Mouse (Mus musculus): Measurements from ENCODE around the gene Xpo5. TPM values are rescaled to one million over a fixed set of nuclear protein-coding genes. Genes with fewer than 3 reads are reported as not detected.

Gene Xpo5
- total RNA-seq, 1 experiment: 63.2 TPM

GRCm38 (mm10) chr17:46239516-46240114 lies 37.0 kb downstream of the Xpo5 start:
- DNase-seq (ENCODE audit: low read depth, low spot score): no peak
- H3K4me3 ChIP-seq (ENCODE audit: insufficient read depth in 1 of 2, low read depth in 1 of 2, low read length in 2 of 2, poor library complexity in 1 of 2, severe bottlenecking in 1 of 2): no peak overlapping the region
- in situ Hi-C loops (cut with MboI; ENCODE audit: low sequenced_read_pairs in 2 of 2, unreplicated experiment in 2 of 2): no loop called here
- H3K27ac ChIP-seq (ENCODE audit: insufficient read depth, low read depth, low read length, poor library complexity, severe bottlenecking): no peak overlapping the region
- H3K36me3 ChIP-seq (ENCODE audit: control insufficient read depth, insufficient read depth, low read length, poor library complexity, severe bottlenecking): peaks cover 82% of the 10 kb centered on the region
- H3K9ac ChIP-seq (ENCODE audit: insufficient read depth, low read depth, low read length, poor library complexity, severe bottlenecking): no peak overlapping the region
- TF ChIP-seq MAFK (IDR thresholded peaks at IDR 0.05; ENCODE audit: insufficient read depth, low read depth, low read length): no peak
- no peak for TF ChIP-seq CHD2 (IDR thresholded peaks at IDR 0.05; ENCODE audit: low read depth, low read length)
- TF ChIP-seq ZNF384 (IDR thresholded peaks at IDR 0.05; ENCODE audit: low read depth, low read length): no peak
- TF ChIP-seq ZC3H11A (IDR thresholded peaks at IDR 0.05; ENCODE audit: borderline replicate concordance, low read depth, low read length): no peak
- no peak for TF ChIP-seq HCFC1 (IDR thresholded peaks at IDR 0.05; ENCODE audit: borderline replicate concordance, insufficient read depth, low read length)
- H3K9me3 ChIP-seq (ENCODE audit: control insufficient read depth, insufficient read depth, low read depth, low read length): no peaks in the 10 kb centered on the region
- H3K4me1 ChIP-seq (ENCODE audit: control insufficient read depth in 2 of 2, insufficient read depth in 2 of 2, low read length in 2 of 2, poor library complexity in 1 of 2): peaks cover 0 to 5% of the 10 kb centered on the region in 2 experiments; a peak in 1 of 4 replicates

- no peak overlapping the region for H3K27ac ChIP-seq (ENCODE audit: insufficient read depth, low read depth, low read length, poor library complexity, severe bottlenecking)
- peaks cover 0 to 5% of the 10 kb centered on the region in 2 experiments; a peak in 1 of 4 replicates for H3K4me1 ChIP-seq (ENCODE audit: control insufficient read depth in 2 of 2, insufficient read depth in 2 of 2, low read length in 2 of 2, poor library complexity in 1 of 2)
- in situ Hi-C loops (cut with MboI; ENCODE audit: low sequenced_read_pairs in 2 of 2, unreplicated experiment in 2 of 2): no loop called here
- no peak for TF ChIP-seq MAFK (IDR thresholded peaks at IDR 0.05; ENCODE audit: insufficient read depth, low read depth, low read length)
- no peak for TF ChIP-seq CHD2 (IDR thresholded peaks at IDR 0.05; ENCODE audit: low read depth, low read length)
- no peak for TF ChIP-seq ZNF384 (IDR thresholded peaks at IDR 0.05; ENCODE audit: low read depth, low read length)
- TF ChIP-seq HCFC1 (IDR thresholded peaks at IDR 0.05; ENCODE audit: borderline replicate concordance, insufficient read depth, low read length): no peak
- TF ChIP-seq ZC3H11A (IDR thresholded peaks at IDR 0.05; ENCODE audit: borderline replicate concordance, low read depth, low read length): no peak
- H3K9me3 ChIP-seq (ENCODE audit: control insufficient read depth, insufficient read depth, low read depth, low read length): no peaks in the 10 kb centered on the region
- no peak for DNase-seq (ENCODE audit: low read depth, low spot score)
- H3K9ac ChIP-seq (ENCODE audit: insufficient read depth, low read depth, low read length, poor library complexity, severe bottlenecking): no peak overlapping the region
- no peak overlapping the region for H3K4me3 ChIP-seq (ENCODE audit: insufficient read depth in 1 of 2, low read depth in 1 of 2, low read length in 2 of 2, poor library complexity in 1 of 2, severe bottlenecking in 1 of 2)
- H3K36me3 ChIP-seq (ENCODE audit: control insufficient read depth, insufficient read depth, low read length, poor library complexity, severe bottlenecking): peaks cover 83% of the 10 kb centered on the region
Observed at GRCm38 (mm10) chr17:46241471-46241870, 38.9 kb downstream of the Xpo5 start.

- TF ChIP-seq HCFC1 (IDR thresholded peaks at IDR 0.05; ENCODE audit: borderline replicate concordance, insufficient read depth, low read length): no peak
- no peak for TF ChIP-seq ZC3H11A (IDR thresholded peaks at IDR 0.05; ENCODE audit: borderline replicate concordance, low read depth, low read length)
- TF ChIP-seq CHD2 (IDR thresholded peaks at IDR 0.05; ENCODE audit: low read depth, low read length): no peak
- no peak for TF ChIP-seq MAFK (IDR thresholded peaks at IDR 0.05; ENCODE audit: insufficient read depth, low read depth, low read length)
- no peak for TF ChIP-seq ZNF384 (IDR thresholded peaks at IDR 0.05; ENCODE audit: low read depth, low read length)
- Histone ChIP-seq H3K27ac (ENCODE audit: insufficient read depth, low read depth, low read length, poor library complexity, severe bottlenecking) (no peak overlapping the region), H3K36me3 (ENCODE audit: control insufficient read depth, insufficient read depth, low read length, poor library complexity, severe bottlenecking) (peaks cover 78% of the 10 kb centered on the region)
Observed at GRCm38 (mm10) chr17:46242274-46242673, 39.7 kb downstream of the Xpo5 start.

GRCm38 (mm10) chr17:46242993-46243392 lies 40.4 kb downstream of the Xpo5 start:
- no peak overlapping the region for H3K9ac ChIP-seq (ENCODE audit: insufficient read depth, low read depth, low read length, poor library complexity, severe bottlenecking)
- in situ Hi-C loops (cut with MboI; ENCODE audit: low sequenced_read_pairs in 2 of 2, unreplicated experiment in 2 of 2): no loop called here
- no peak for TF ChIP-seq MAFK (IDR thresholded peaks at IDR 0.05; ENCODE audit: insufficient read depth, low read depth, low read length)
- TF ChIP-seq ZC3H11A (IDR thresholded peaks at IDR 0.05; ENCODE audit: borderline replicate concordance, low read depth, low read length): no peak
- no peak for TF ChIP-seq CHD2 (IDR thresholded peaks at IDR 0.05; ENCODE audit: low read depth, low read length)
- TF ChIP-seq ZNF384 (IDR thresholded peaks at IDR 0.05; ENCODE audit: low read depth, low read length): no peak
- TF ChIP-seq HCFC1 (IDR thresholded peaks at IDR 0.05; ENCODE audit: borderline replicate concordance, insufficient read depth, low read length): no peak
- no peak overlapping the region for H3K4me3 ChIP-seq (ENCODE audit: insufficient read depth in 1 of 2, low read depth in 1 of 2, low read length in 2 of 2, poor library complexity in 1 of 2, severe bottlenecking in 1 of 2)
- peaks cover 75% of the 10 kb centered on the region for H3K36me3 ChIP-seq (ENCODE audit: control insufficient read depth, insufficient read depth, low read length, poor library complexity, severe bottlenecking)
- H3K9me3 ChIP-seq (ENCODE audit: control insufficient read depth, insufficient read depth, low read depth, low read length): no peaks in the 10 kb centered on the region
- H3K4me1 ChIP-seq (ENCODE audit: control insufficient read depth in 2 of 2, insufficient read depth in 2 of 2, low read length in 2 of 2, poor library complexity in 1 of 2): peaks cover 0 to 8% of the 10 kb centered on the region in 2 experiments; a peak in 1 of 4 replicates
- DNase-seq (ENCODE audit: low read depth, low spot score): no peak
- no peak overlapping the region for H3K27ac ChIP-seq (ENCODE audit: insufficient read depth, low read depth, low read length, poor library complexity, severe bottlenecking)

More at GRCm38 (mm10) chr17:46242274-46242673, 39.7 kb downstream of the Xpo5 start:
- no peak overlapping the region for H3K4me3 ChIP-seq (ENCODE audit: insufficient read depth in 1 of 2, low read depth in 1 of 2, low read length in 2 of 2, poor library complexity in 1 of 2, severe bottlenecking in 1 of 2)
- peaks cover 0 to 8% of the 10 kb centered on the region in 2 experiments; a peak in 1 of 4 replicates for H3K4me1 ChIP-seq (ENCODE audit: control insufficient read depth in 2 of 2, insufficient read depth in 2 of 2, low read length in 2 of 2, poor library complexity in 1 of 2)
- no peak overlapping the region for H3K9ac ChIP-seq (ENCODE audit: insufficient read depth, low read depth, low read length, poor library complexity, severe bottlenecking)
- in situ Hi-C loops (cut with MboI; ENCODE audit: low sequenced_read_pairs in 2 of 2, unreplicated experiment in 2 of 2): no loop called here
- DNase-seq (ENCODE audit: low read depth, low spot score): no peak
- H3K9me3 ChIP-seq (ENCODE audit: control insufficient read depth, insufficient read depth, low read depth, low read length): no peaks in the 10 kb centered on the region

All from ES-E14 (cell line).